Mouse (Mus musculus) C3H10T1/2 (cell line): Measurements from ENCODE around the gene Dysf. TPM values are rescaled to one million over a fixed set of nuclear protein-coding genes. Genes with fewer than 3 reads are reported as not detected.

Experiments
- polyA plus RNA-seq, 2 experiments: library from polyadenylated mRNA; unstranded; fragments of >200 nt; fragmentation: generic; extraction: Trizol; gene quantifications; one replicate each; pipeline ENCODE4 v1.2.1; 2012; ENCODE audit warnings: missing spikeins in 2 of 2

Dysf gene
- 10 to 100 TPM; 14.7 to 31.1 TPM for polyA plus RNA-seq

DNA sequence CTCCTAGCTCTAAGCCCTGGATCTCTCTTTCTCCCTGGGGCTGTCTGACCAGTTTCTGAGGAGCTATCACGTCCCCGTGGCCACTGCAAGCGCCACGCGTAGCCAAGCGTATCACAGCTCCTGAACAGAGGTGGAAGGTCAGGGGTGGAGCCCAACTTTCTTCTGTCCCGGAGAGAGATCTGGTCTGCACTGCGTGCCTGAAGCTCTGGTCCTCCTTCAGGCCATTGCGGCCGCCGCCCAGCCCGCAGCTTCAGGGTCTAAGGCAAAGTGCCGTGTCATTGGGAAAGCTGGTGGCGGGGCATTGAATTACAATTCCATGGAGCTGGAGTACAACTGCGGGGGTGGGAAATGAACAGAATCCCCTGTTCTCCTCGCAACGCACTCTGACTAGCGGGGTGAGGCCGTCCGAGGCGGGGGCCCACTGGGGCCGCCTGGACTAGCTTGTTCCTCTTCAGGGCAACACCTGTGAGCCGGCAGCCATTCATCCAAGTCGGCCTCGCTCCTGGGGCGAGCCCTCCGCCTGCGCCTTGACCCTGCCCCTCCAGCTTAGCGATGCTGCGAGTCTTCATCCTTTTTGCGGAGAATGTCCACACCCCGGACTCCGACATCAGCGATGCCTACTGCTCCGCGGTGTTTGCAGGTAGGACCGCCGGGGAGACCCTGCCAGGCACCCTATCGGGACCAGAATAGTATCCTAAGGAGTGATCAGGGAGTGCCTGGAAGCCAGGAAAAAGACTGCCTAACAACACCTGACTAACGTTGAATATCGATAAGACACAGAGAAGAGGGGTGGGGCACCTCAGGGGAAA, at the start of gene Dysf:
Dysf (plus strand) TSS at position 228 of the 809 bp plus-strand sequence.

Other genes starting within 250 kb of the Dysf start
- under 1 TPM in 1 of 2 experiments, not detected in 1; 0.04 TPM for gene Ankrd53, start 245.9 kb upstream of the Dysf start, polyA plus RNA-seq
- 10 to 100 TPM; 60.6 to 67.3 TPM for gene Tex261, start 232.8 kb upstream of the Dysf start, polyA plus RNA-seq
- 10 to 100 TPM; 25.5 to 83.1 TPM for gene Nagk, start 213.6 kb upstream of the Dysf start, polyA plus RNA-seq
- gene Paip2b, start 176.8 kb upstream of the Dysf start, polyA plus RNA-seq, result 10 to 100 TPM in 1 of 2 experiments, 1 to 10 TPM in 1; 1.7 to 16.8 TPM
- gene Zfp638, start 141.5 kb upstream of the Dysf start, polyA plus RNA-seq, result 1 to 10 TPM in 1 of 2 experiments, under 1 TPM in 1; 0.67 to 5.8 TPM